Mouse (Mus musculus) small intestine, adult 2 months (tissue): Measurements from ENCODE around the gene Hivep2. TPM values are rescaled to one million over a fixed set of nuclear protein-coding genes. Genes with fewer than 3 reads are reported as not detected.

Experiments used
- H3K27ac ChIP-seq: fragments of 200-500 bp; 2 replicates; pipeline ENCODE4 v1.5.1; 2012; ENCODE audit warnings: low read depth, low read length, control low read depth, inconsistent platforms; ENCODE audit not compliant: insufficient read depth
- H3K27me3 ChIP-seq: fragments of 200-500 bp; 2 replicates; pipeline ENCODE4 v1.6.1; 2012; ENCODE audit warnings: mild to moderate bottlenecking, moderate library complexity, low read length, inconsistent platforms; ENCODE audit not compliant: control insufficient read depth, insufficient read depth
- H3K36me3 ChIP-seq: fragments of 200-500 bp; 2 replicates; pipeline ENCODE4 v1.6.1; 2012; ENCODE audit warnings: mild to moderate bottlenecking, low read length, control low read depth, inconsistent platforms; ENCODE audit not compliant: control insufficient read depth, insufficient read depth
- H3K4me1 ChIP-seq: fragments of 200-500 bp; 2 replicates; pipeline ENCODE4 v1.6.1; 2012; ENCODE audit warnings: low read length, inconsistent platforms, mixed read lengths; ENCODE audit not compliant: control insufficient read depth, insufficient read depth, insufficient read length
- H3K4me3 ChIP-seq: fragments of 200-500 bp; 2 replicates; pipeline ENCODE4 v1.5.1; 2012; ENCODE audit warnings: low read depth, mild to moderate bottlenecking, control low read depth, inconsistent platforms, low read length, moderate library complexity
- CTCF ChIP-seq: fragments of 200-500 bp; IDR thresholded peaks from 2 replicates; pipeline ENCODE4 v1.5.1; 2012; ENCODE audit warnings: low read depth, mild to moderate bottlenecking, control low read depth, inconsistent platforms, low read length, moderate library complexity, mixed read lengths; ENCODE audit not compliant: insufficient replicate concordance, insufficient read length; ENCODE audit errors: extremely low read depth
- POLR2A ChIP-seq: fragments of 200-500 bp; IDR thresholded peaks from 2 replicates; pipeline ENCODE4 v1.6.1; 2012; ENCODE audit warnings: low read depth, mild to moderate bottlenecking, control low read depth, inconsistent platforms, low read length, moderate library complexity
- WGBS: fragments of 180-500 bp; shearing (Covaris S2); methylation state at CpG from one replicate; pipeline ENCODE4 v1.1.7; 2018; 5-methylcytosine and 5-hydroxymethylcytosine counted together
- polyA plus RNA-seq: library from polyadenylated mRNA; depleted of rRNA; stranded (reverse); fragments of >200 nt; gene quantifications from 2 replicates; pipeline ENCODE4 v1.2.3, GENCODE M21; 2012

Hivep2 gene
- polyA plus RNA-seq, 1 experiment = 4.2 TPM

GRCm38 (mm10) chr10:13965316-13965973 is 430 bp upstream of the Hivep2 start:
- TF ChIP-seq POLR2A = peak; percentile 78; the same call in 1 of the 2 replicates
- no peak for TF ChIP-seq CTCF
- Histone ChIP-seq H3K4me3 (peak overlapping the region; percentile 83), H3K27me3 (no peaks in the 10 kb centered on the region), H3K4me1 (no peaks in the 10 kb centered on the region), H3K27ac (peak overlapping the region; percentile 98), H3K36me3 (no peaks in the 10 kb centered on the region)
- under 1% methylated on average over 54 of the region's 54 CpGs for WGBS

DNA sequence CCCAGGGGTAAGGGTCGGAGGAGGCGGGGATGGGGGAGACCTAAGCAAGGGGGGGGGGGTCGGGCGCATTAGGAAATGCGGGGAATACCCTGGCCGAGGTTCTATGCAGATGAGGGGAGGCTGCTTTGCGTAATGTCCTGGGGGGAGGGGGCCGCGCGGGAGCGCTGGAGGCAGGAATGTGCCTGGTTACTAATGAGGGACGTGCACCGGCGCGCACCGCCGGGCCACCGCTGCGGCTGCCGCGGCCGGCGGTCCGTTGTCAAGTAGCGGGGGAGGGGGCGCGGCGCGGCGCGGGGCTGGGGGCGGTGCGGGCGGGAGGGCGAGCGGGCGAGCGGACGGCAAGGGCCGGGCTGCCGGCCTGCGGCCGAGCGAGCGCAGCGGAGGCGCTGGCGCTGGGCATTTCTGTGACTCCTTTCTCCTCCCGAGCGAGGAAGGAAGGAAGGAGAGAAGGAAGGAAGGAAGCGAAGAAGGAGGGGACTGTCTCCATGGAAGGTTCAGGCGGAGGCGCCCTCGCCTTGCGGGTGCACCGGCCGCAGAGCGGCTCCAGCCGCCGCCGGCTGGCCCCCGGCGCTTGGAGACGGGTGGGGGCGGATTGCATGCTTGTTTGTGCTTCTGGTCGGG is 1.1 kb downstream of the Hivep2 start:
- Histone ChIP-seq H3K27ac (peak overlapping the region; percentile 98), H3K4me1 (no peaks in the 10 kb centered on the region), H3K4me3 (peak overlapping the region; percentile 83), H3K27me3 (no peaks in the 10 kb centered on the region), H3K36me3 (no peaks in the 10 kb centered on the region)
- 1% methylated on average over 57 of the region's 66 CpGs for WGBS
- TF ChIP-seq POLR2A = peak; percentile 6; the same call in 1 of the 2 replicates
- TF ChIP-seq CTCF = no peak

DNA sequence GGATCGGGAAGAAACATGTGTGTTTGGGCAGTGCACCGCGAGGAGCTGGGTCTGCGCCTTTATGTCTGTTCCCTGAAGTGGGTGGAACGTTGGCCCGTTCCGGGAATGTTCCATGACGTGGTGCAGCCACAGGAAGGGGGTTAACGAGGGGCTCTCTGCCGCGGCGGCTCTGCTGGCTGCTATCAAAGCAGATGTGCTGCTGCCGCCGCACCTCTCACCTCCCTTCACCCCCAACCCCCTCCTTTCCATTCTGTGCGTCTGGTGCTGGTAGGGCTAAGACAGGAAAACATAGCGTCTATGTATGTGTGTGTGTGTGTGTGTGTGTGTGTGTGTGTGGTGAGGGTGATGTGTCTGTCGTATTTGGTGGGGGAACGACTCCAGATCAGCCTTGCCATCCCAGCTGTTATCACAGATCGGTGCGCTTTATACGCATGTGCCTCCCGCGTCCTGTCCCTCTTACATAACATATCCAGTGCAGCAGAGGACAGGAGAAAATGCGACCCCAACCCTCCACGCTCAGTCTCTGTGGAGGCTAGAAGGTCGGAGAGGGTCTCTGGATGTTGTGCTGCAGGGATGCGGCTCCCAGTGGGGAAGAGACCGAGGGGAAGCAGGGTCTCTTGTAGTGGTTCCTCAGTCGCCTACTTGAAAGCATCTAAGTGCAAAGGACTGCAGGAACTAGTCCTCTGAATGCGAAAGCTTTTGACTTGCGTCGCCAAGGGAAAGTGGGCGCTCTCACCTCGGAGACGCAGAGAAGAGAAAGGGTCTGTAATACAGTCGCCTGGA is 1.8 kb downstream of the Hivep2 start:
- no peaks in the 10 kb centered on the region for H3K27me3 ChIP-seq
- TF ChIP-seq CTCF (no peak), POLR2A (peak; percentile 21; the same call in 1 of the 2 replicates)
- WGBS = under 1% methylated on average over 36 of the region's 36 CpGs
- H3K36me3 ChIP-seq = no peaks in the 10 kb centered on the region
- peak overlapping the region; percentile 83 for H3K4me3 ChIP-seq
- peak overlapping the region; percentile 81 for H3K27ac ChIP-seq
- H3K4me1 ChIP-seq = peaks cover 4% of the 10 kb centered on the region; the same call in 1 of the 2 replicates

DNA sequence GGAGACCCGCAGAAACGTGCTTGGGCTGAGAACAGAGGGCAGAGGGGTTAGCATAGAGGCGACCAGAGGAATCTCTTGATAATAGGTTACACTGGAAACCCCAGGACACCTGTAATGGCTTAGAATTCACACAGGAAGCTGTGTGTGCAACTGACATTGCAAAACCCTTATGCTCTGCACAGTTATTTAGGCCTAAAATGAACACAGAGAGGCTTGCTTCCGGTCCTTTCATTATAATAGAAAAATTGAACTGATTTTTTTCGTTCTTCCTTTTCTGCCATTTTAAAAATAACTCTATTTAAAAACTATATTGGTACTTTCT is 2.3 kb downstream of the Hivep2 start:
- no peaks in the 10 kb centered on the region for H3K36me3 ChIP-seq
- H3K4me1 ChIP-seq = peaks cover 4% of the 10 kb centered on the region; the same call in 1 of the 2 replicates
- 19% methylated on average over 5 of the region's 5 CpGs for WGBS

DNA sequence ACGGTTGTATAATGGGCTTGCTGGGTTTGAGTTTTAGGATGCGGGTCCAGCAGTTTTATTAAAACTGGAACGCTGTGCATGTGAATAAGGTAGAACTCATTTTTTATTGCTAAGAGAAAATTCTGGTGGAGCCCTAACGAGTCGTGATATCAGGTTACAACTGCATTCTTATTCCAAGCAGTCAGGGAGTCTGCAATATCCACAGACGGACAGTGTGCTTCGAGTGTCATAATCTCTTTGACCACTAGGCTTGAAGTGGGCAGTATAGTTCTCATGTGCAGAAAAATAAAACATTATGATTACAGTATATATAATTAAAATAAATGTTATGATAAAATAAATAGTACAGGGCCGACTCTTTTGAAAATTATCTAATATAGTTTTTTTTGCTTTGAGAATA is 3.1 kb downstream of the Hivep2 start:
- TF ChIP-seq CTCF (no peak), POLR2A (no peak)
- Histone ChIP-seq H3K4me3 (no peak overlapping the region), H3K27me3 (no peaks in the 10 kb centered on the region), H3K27ac (no peak overlapping the region), H3K36me3 (no peaks in the 10 kb centered on the region), H3K4me1 (peaks cover 4% of the 10 kb centered on the region; the same call in 1 of the 2 replicates)
- WGBS = 31% methylated on average over 8 of the region's 8 CpGs

More for the DNA sequence above, 2.3 kb downstream of the Hivep2 start:
- H3K27ac ChIP-seq = peak overlapping the region; percentile 81
- no peaks in the 10 kb centered on the region for H3K27me3 ChIP-seq
- no peak for TF ChIP-seq CTCF
- TF ChIP-seq POLR2A = no peak
- peak overlapping the region; percentile 83 for H3K4me3 ChIP-seq

DNA sequence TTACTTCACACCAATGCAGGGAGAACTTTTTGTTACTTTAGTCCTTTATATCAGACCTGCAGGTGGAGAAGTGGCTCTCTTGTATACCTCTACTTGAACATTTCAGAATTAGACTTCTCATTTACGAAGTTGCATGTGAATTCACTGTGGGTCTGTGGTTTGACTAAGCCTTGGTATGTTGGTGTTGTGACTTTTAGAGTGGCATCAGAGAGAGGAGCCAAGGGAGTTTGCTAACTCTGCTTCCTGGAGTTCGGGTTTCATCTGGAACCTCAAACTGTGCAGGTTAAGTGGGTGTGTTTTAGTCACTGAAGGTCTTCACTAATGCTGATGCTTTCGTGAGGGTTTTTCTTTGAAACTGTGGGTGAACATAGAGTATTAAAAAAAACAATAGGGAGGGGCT is 4.4 kb downstream of the Hivep2 start:
- WGBS = 79% methylated on average over 3 of the region's 3 CpGs
- Histone ChIP-seq H3K36me3 (no peaks in the 10 kb centered on the region), H3K27ac (no peak overlapping the region), H3K4me3 (no peak overlapping the region), H3K27me3 (no peaks in the 10 kb centered on the region), H3K4me1 (peaks cover 4% of the 10 kb centered on the region; the same call in 1 of the 2 replicates)
- TF ChIP-seq POLR2A (no peak), CTCF (no peak)

- no peaks in the 10 kb centered on the region for H3K27me3 ChIP-seq
- TF ChIP-seq POLR2A = no peak
- TF ChIP-seq CTCF = no peak
- 79% methylated on average over 5 of the region's 5 CpGs for WGBS
- H3K36me3 ChIP-seq = no peaks in the 10 kb centered on the region
- H3K27ac ChIP-seq = no peak overlapping the region
- H3K4me3 ChIP-seq = no peak overlapping the region
- H3K4me1 ChIP-seq = peaks cover 7% of the 10 kb centered on the region; the same call in 1 of the 2 replicates
These were observed 5.4 kb downstream of the Hivep2 start for GRCm38 (mm10) chr10:13971268-13971667.
